ENCODE assay signal across 14 mouse cellular contexts in genomic region chr6:18247891-18248463, GRCm38 (mm10).
"Had no signal": no experiment of that assay in that cellular context is flagged by ENCODE, and none has a peak within 500 bp of the region (broad histone marks: within the 10 kb centered on the region; RNA-seq: fewer than 3 reads in every experiment).

No protein-coding gene starts in this region.

- DNase-seq: kidney, adult 2 months; kidney, postnatal 14 days; midbrain, embryonic 14.5 days; right cerebral cortex, adult 18-20 months; right cerebral cortex, postnatal 25 days; thymus, adult 18-20 months; thymus, postnatal 14 days had no signal

- ATAC-seq: liver, embryonic 12.5 days had no signal

- H3K9ac ChIP-seq: kidney, embryonic 15.5 days; limb, embryonic 15.5 days; liver, embryonic 12.5 days; neural tube, embryonic 15.5 days had no signal

- H3K27ac ChIP-seq: kidney, embryonic 15.5 days; left cerebral cortex, adult 2 months; limb, embryonic 15.5 days; liver, embryonic 12.5 days; midbrain, embryonic 10.5 days; neural tube, embryonic 15.5 days had no signal

- H3K4me2 ChIP-seq: kidney, embryonic 15.5 days; limb, embryonic 15.5 days; liver, embryonic 12.5 days; neural tube, embryonic 15.5 days had no signal

- H3K9me3 ChIP-seq: kidney, embryonic 15.5 days; limb, embryonic 15.5 days; liver, embryonic 12.5 days; midbrain, embryonic 10.5 days; neural tube, embryonic 15.5 days had no signal

- H3K36me3 ChIP-seq: kidney, embryonic 15.5 days; limb, embryonic 15.5 days; liver, embryonic 12.5 days; midbrain, embryonic 10.5 days; neural tube, embryonic 15.5 days had no signal

- H3K4me3 ChIP-seq: kidney, embryonic 15.5 days; left cerebral cortex, adult 2 months; limb, embryonic 15.5 days; liver, embryonic 12.5 days; midbrain, embryonic 10.5 days; myocyte; neural tube, embryonic 15.5 days had no signal

- H3K27me3 ChIP-seq: kidney, embryonic 15.5 days; limb, embryonic 15.5 days; liver, embryonic 12.5 days; neural tube, embryonic 15.5 days had no signal

- H3K4me1 ChIP-seq: limb, embryonic 15.5 days; liver, embryonic 12.5 days; neural tube, embryonic 15.5 days had no signal
